Mouse (Mus musculus) lung, adult 2 months (tissue): ENCODE measurements around the gene Rbck1.

Experiments
- CTCF ChIP-seq: fragments of 200-500 bp; IDR thresholded peaks from 2 replicates; pipeline ENCODE4 v1.5.1; 2011; ENCODE audit warnings: mild to moderate bottlenecking, low read length, control low read depth; ENCODE audit not compliant: insufficient read depth
- POLR2A ChIP-seq: fragments of 200-500 bp; IDR thresholded peaks from 2 replicates; pipeline ENCODE4 v1.6.1; 2011; ENCODE audit warnings: low read depth, mild to moderate bottlenecking, control low read depth, low read length, borderline replicate concordance; ENCODE audit errors: extremely low read depth

GRCm38 (mm10) chr2:152303781-152304180, 28.7 kb downstream of the Rbck1 start:
- TF ChIP-seq POLR2A = no peak
- TF ChIP-seq CTCF = no peak
